Comparison of ENCODE assay signal across 7 mouse cellular contexts in genomic region chr15:83032981-83033541, GRCm38 (mm10). TPM values are rescaled to one million over a fixed set of nuclear protein-coding genes. Genes with fewer than 3 reads are reported as not detected.
A peak's percentile ranks its signal among the peaks of the same experiment; 100 is the strongest.
DNase-seq lines count a peak whose midpoint lies in the region; ATAC-seq and TF ChIP-seq lines count a peak whose summit lies in the region.

Gene Nfam1, minus strand, starts transcription at chr15:83033306.

- peak within 1 kb of the TSS; percentile 32 for H3K4me3 ChIP-seq in thymus, adult 2 months (ENCODE audit: control insufficient read depth, insufficient read depth, low read length)
- no peak within 1 kb of the TSS for H3K4me3 ChIP-seq in forebrain, postnatal 0 days (ENCODE audit: low read depth, low read length)
- no peak within 1 kb of the TSS for H3K4me3 ChIP-seq in midbrain, embryonic 13.5 days (replicated peaks)

- no peaks in the 10 kb centered on the region for H3K36me3 ChIP-seq in thymus, adult 2 months (ENCODE audit: control insufficient read depth, insufficient read depth, low read length)
- H3K36me3 ChIP-seq in forebrain, postnatal 0 days (ENCODE audit: insufficient read depth) = no peaks in the 10 kb centered on the region
- no peaks in the 10 kb centered on the region for H3K36me3 ChIP-seq in midbrain, embryonic 13.5 days

- 0 out of 2 replicates have a peak within 1 kb of the TSS, but pooled peaks have one; percentile 14 for H3K9ac ChIP-seq in forebrain, postnatal 0 days
- peak within 1 kb of the TSS; percentile 12; the same call in 1 of the 2 replicates for H3K9ac ChIP-seq in midbrain, embryonic 13.5 days (replicated peaks)

- DNase-seq in thymus, adult 2 months = no peak
- no peak for DNase-seq in thymus, postnatal 10 days (ENCODE audit: low spot score in 2 of 2)
- DNase-seq in forebrain, postnatal 0 days = peak; percentile 38
- DNase-seq in kidney, postnatal 10 days = peak; percentile 55
- DNase-seq in thymus, postnatal 4 days = peak; percentile 64
- no peak for DNase-seq in MN1 (ENCODE audit: low spot score)

- TF ChIP-seq POLR2A in thymus, adult 2 months (IDR thresholded peaks at IDR 0.05; ENCODE audit: control insufficient read depth, extremely low read depth, insufficient read depth, low read length, poor library complexity) = no peak

- H3K4me2 ChIP-seq in forebrain, postnatal 0 days (ENCODE audit: low read depth) = no peak within 1 kb of the TSS
- peak within 1 kb of the TSS; percentile 49 for H3K4me2 ChIP-seq in midbrain, embryonic 13.5 days (replicated peaks)

- TF ChIP-seq CTCF in thymus, adult 2 months (IDR thresholded peaks at IDR 0.05; ENCODE audit: borderline replicate concordance, control insufficient read depth, extremely low read depth, insufficient read depth, low read length, poor library complexity) = no peak
- TF ChIP-seq CTCF in forebrain, postnatal 0 days (IDR thresholded peaks at IDR 0.05; ENCODE audit: low read depth) = no peak

- no peaks in the 10 kb centered on the region for H3K27me3 ChIP-seq in thymus, adult 2 months (ENCODE audit: control insufficient read depth, insufficient read depth, low read length)
- H3K27me3 ChIP-seq in forebrain, postnatal 0 days (ENCODE audit: insufficient read depth, low read length) = no peaks in the 10 kb centered on the region
- peaks cover 32% of the 10 kb centered on the region for H3K27me3 ChIP-seq in midbrain, embryonic 13.5 days

- no peak within 1 kb of the TSS; the same call in 1 of the 2 replicates for H3K27ac ChIP-seq in thymus, adult 2 months (ENCODE audit: control insufficient read depth, insufficient read depth, low read length)
- 0 out of 2 replicates have a peak within 1 kb of the TSS, but pooled peaks have one; percentile 15 for H3K27ac ChIP-seq in forebrain, postnatal 0 days (ENCODE audit: low read depth, low read length)
- H3K27ac ChIP-seq in midbrain, embryonic 13.5 days = no peak within 1 kb of the TSS; the same call in 1 of the 2 replicates

- ATAC-seq in forebrain, postnatal 0 days = no peak
- ATAC-seq in midbrain, embryonic 13.5 days = no peak

- H3K9me3 ChIP-seq in forebrain, postnatal 0 days (ENCODE audit: low read length) = no peaks in the 10 kb centered on the region
- H3K9me3 ChIP-seq in midbrain, embryonic 13.5 days = no peaks in the 10 kb centered on the region

- 15% methylated on average over 17 of the region's 17 CpGs for WGBS in thymus, adult 2 months
- 18% methylated on average over 17 of the region's 17 CpGs for WGBS in forebrain, postnatal 0 days
- 30% methylated on average over 17 of the region's 17 CpGs for WGBS in midbrain, embryonic 13.5 days

- peaks cover 60% of the 10 kb centered on the region for H3K4me1 ChIP-seq in thymus, adult 2 months (replicated peaks; ENCODE audit: control insufficient read depth, insufficient read depth, low read length)
- peaks cover 26% of the 10 kb centered on the region for H3K4me1 ChIP-seq in forebrain, postnatal 0 days (ENCODE audit: insufficient read depth)
- peaks cover 60% of the 10 kb centered on the region for H3K4me1 ChIP-seq in midbrain, embryonic 13.5 days (replicated peaks)

RNA-seq across cellular contexts. Expression of gene Nfam1, which starts in this region (rescaled TPM):
- polyA plus RNA-seq in thymus, adult 2 months (2012; rRNA removed) = 8.1 and 9.8 TPM in 2 replicates
- 0.69 and 2.9 TPM in 2 replicates for total RNA-seq in forebrain, postnatal 0 days (2014; rRNA removed)
- polyA plus RNA-seq in forebrain, postnatal 0 days (2015; fragmentation: Nextera tagmentation; extraction: Ambion mirVana) = 1.5 and 1.8 TPM in 2 replicates
- 2.4 and 2.5 TPM in 2 replicates for polyA plus RNA-seq in midbrain, embryonic 13.5 days (2015; fragmentation: Nextera tagmentation; extraction: Ambion mirVana)

Comparison
In these comparisons a context has a peak if more than half of its experiments do, and no peak if none do; other contexts are left out.
1. DNase-seq: peak in forebrain, postnatal 0 days (single experiment), kidney, postnatal 10 days (single experiment) and thymus, postnatal 4 days (single experiment); none in thymus, adult 2 months (single experiment), thymus, postnatal 10 days (0 of 2) and MN1 (single experiment).